Mouse (Mus musculus) ES-Bruce4 (cell line): ENCODE data around the gene Gab1. TPM values are rescaled to one million over a fixed set of nuclear protein-coding genes. Genes with fewer than 3 reads are reported as not detected.

Experiments
- H3K27ac ChIP-seq: 2 replicates; pipeline ENCODE4 v1.5.1; 2012; ENCODE audit warnings: low read length, inconsistent platforms; ENCODE audit not compliant: insufficient read depth
- H3K27me3 ChIP-seq: 2 replicates; pipeline ENCODE4 v1.6.1; 2012; ENCODE audit warnings: mild to moderate bottlenecking, low read length, inconsistent platforms; ENCODE audit not compliant: control insufficient read depth, poor library complexity, insufficient read depth, severe bottlenecking
- H3K36me3 ChIP-seq: 2 replicates; pipeline ENCODE4 v1.6.1; 2012; ENCODE audit warnings: inconsistent platforms, mild to moderate bottlenecking, low read length, moderate library complexity; ENCODE audit not compliant: control insufficient read depth, poor library complexity, insufficient read depth, severe bottlenecking
- H3K4me1 ChIP-seq: one replicate; pipeline ENCODE4 v1.8.1; 2011; ENCODE audit warnings: low read length; ENCODE audit not compliant: control insufficient read depth, insufficient read depth
- H3K4me3 ChIP-seq: 2 replicates; pipeline ENCODE4 v1.5.1; 2011; ENCODE audit warnings: low read depth, mild to moderate bottlenecking, low read length
- H3K9ac ChIP-seq: 2 replicates; pipeline ENCODE4 v1.6.1; 2012; ENCODE audit warnings: low read depth, mild to moderate bottlenecking, inconsistent platforms; ENCODE audit not compliant: poor library complexity, severe bottlenecking
- H3K9me3 ChIP-seq: replicated peaks from 2 replicates; pipeline ENCODE4 v1.6.1; 2012; ENCODE audit warnings: mild to moderate bottlenecking, low read length, inconsistent platforms; ENCODE audit not compliant: control insufficient read depth, poor library complexity, insufficient read depth, severe bottlenecking
- CTCF ChIP-seq: IDR thresholded peaks from one replicate; pipeline ENCODE4 v1.8.1; 2011; ENCODE audit warnings: low read depth, low read length
- EP300 ChIP-seq: IDR thresholded peaks from 2 replicates; pipeline ENCODE4 v1.6.1; 2011; ENCODE audit warnings: low read depth, low read length; ENCODE audit not compliant: insufficient read depth
- POLR2A ChIP-seq: IDR thresholded peaks from one replicate; pipeline ENCODE4 v1.8.1; 2011; ENCODE audit warnings: low read length; ENCODE audit not compliant: insufficient read depth
- polyA plus RNA-seq: library from polyadenylated mRNA; stranded (reverse); fragments of >200 nt; gene quantifications from 2 replicates; pipeline ENCODE4 v1.2.4, GENCODE M21; 2011; ENCODE audit warnings: low read depth; ENCODE audit not compliant: missing spikeins, insufficient read depth, insufficient read length

Gab1 gene
- polyA plus RNA-seq, 1 experiment = 158 TPM

GRCm38 (mm10) chr8:80869881-80870328 is 10.4 kb downstream of the Gab1 start:
- TF ChIP-seq CTCF (no peak), POLR2A (no peak), EP300 (no peak)
- H3K4me3 ChIP-seq = no peak overlapping the region
- peaks cover 5% of the 10 kb centered on the region for H3K4me1 ChIP-seq
- H3K27ac ChIP-seq = no peak overlapping the region
- no peak overlapping the region for H3K9ac ChIP-seq
- no peaks in the 10 kb centered on the region for H3K36me3 ChIP-seq
- H3K27me3 ChIP-seq = no peaks in the 10 kb centered on the region
- H3K9me3 ChIP-seq = no peaks in the 10 kb centered on the region

- Histone ChIP-seq H3K4me3 (no peak overlapping the region), H3K9me3 (no peaks in the 10 kb centered on the region), H3K27ac (no peak overlapping the region), H3K36me3 (no peaks in the 10 kb centered on the region), H3K4me1 (peaks cover 2% of the 10 kb centered on the region), H3K9ac (no peak overlapping the region), H3K27me3 (no peaks in the 10 kb centered on the region)
- TF ChIP-seq EP300 = no peak
- TF ChIP-seq POLR2A = no peak
- no peak for TF ChIP-seq CTCF
Measured at GRCm38 (mm10) chr8:80868801-80869323, 11.5 kb downstream of the Gab1 start.

- TF ChIP-seq POLR2A (no peak), EP300 (no peak), CTCF (no peak)
- H3K9me3 ChIP-seq = no peaks in the 10 kb centered on the region
- no peak overlapping the region for H3K4me3 ChIP-seq
- H3K27ac ChIP-seq = no peak overlapping the region
- H3K4me1 ChIP-seq = no peaks in the 10 kb centered on the region
- no peak overlapping the region for H3K9ac ChIP-seq
- no peaks in the 10 kb centered on the region for H3K36me3 ChIP-seq
- no peaks in the 10 kb centered on the region for H3K27me3 ChIP-seq
Measured at GRCm38 (mm10) chr8:80868006-80868702, 12.2 kb downstream of the Gab1 start.

- H3K27me3 ChIP-seq = no peaks in the 10 kb centered on the region
- no peak overlapping the region for H3K9ac ChIP-seq
- TF ChIP-seq EP300 (no peak), CTCF (no peak), POLR2A (no peak)
- H3K36me3 ChIP-seq = no peaks in the 10 kb centered on the region
- no peak overlapping the region for H3K4me3 ChIP-seq
- H3K9me3 ChIP-seq = no peaks in the 10 kb centered on the region
- peaks cover 2% of the 10 kb centered on the region for H3K4me1 ChIP-seq
- no peak overlapping the region for H3K27ac ChIP-seq
Measured at GRCm38 (mm10) chr8:80867598-80867997, 12.7 kb downstream of the Gab1 start.

GRCm38 (mm10) chr8:80865181-80865784 is 15.0 kb downstream of the Gab1 start:
- Histone ChIP-seq H3K36me3 (no peaks in the 10 kb centered on the region; the same call in 1 of the 2 replicates), H3K27me3 (no peaks in the 10 kb centered on the region), H3K4me1 (peaks cover 2% of the 10 kb centered on the region), H3K4me3 (no peak overlapping the region), H3K27ac (no peak overlapping the region), H3K9me3 (no peaks in the 10 kb centered on the region), H3K9ac (no peak overlapping the region)
- TF ChIP-seq CTCF (peak; percentile 21), EP300 (no peak)

- H3K9me3 ChIP-seq = no peaks in the 10 kb centered on the region
- no peak overlapping the region for H3K9ac ChIP-seq
- no peaks in the 10 kb centered on the region for H3K27me3 ChIP-seq
- no peaks in the 10 kb centered on the region; the same call in 1 of the 2 replicates for H3K36me3 ChIP-seq
- TF ChIP-seq CTCF (no peak), EP300 (no peak)
- no peak overlapping the region for H3K27ac ChIP-seq
- peaks cover 2% of the 10 kb centered on the region for H3K4me1 ChIP-seq
- no peak overlapping the region for H3K4me3 ChIP-seq
Measured at GRCm38 (mm10) chr8:80863393-80863792, 16.9 kb downstream of the Gab1 start.
